Mouse (Mus musculus) MEL (cell line): ENCODE measurements around the gene Bnip1. TPM values are rescaled to one million over a fixed set of nuclear protein-coding genes. Genes with fewer than 3 reads are reported as not detected.

ENCODE experiments used
- DNase-seq: peaks from one replicate; pipeline ENCODE4 v3.0.0; 2011; ENCODE audit warnings: low read depth, low spot score
- H3K27ac ChIP-seq: 2 replicates; pipeline ENCODE4 v1.5.1; 2012; ENCODE audit warnings: low read depth, mild to moderate bottlenecking, control low read depth, low read length, moderate library complexity; ENCODE audit not compliant: control insufficient read depth
- H3K27me3 ChIP-seq, 2 experiments: fragments of 150-350 bp in 1 of 2; sonication (generic) in 1 of 2; 2 replicates each; pipeline ENCODE4 v1.6.1; 2012; ENCODE audit warnings: low read length in 2 of 2, mild to moderate bottlenecking in 2 of 2, improper control_type of control experiment in 1 of 2, moderate library complexity in 1 of 2; ENCODE audit not compliant: insufficient read depth in 2 of 2, control insufficient read depth in 1 of 2
- H3K36me3 ChIP-seq, 2 experiments: 2 replicates each; pipeline ENCODE4 v1.6.1; 2012 to 2014; ENCODE audit warnings: low read length in 2 of 2, improper control_type of control experiment in 1 of 2, inconsistent platforms in 1 of 2, mild to moderate bottlenecking in 1 of 2; ENCODE audit not compliant: insufficient read depth in 2 of 2, control insufficient read depth in 1 of 2
- H3K4me1 ChIP-seq, 2 experiments: fragments of 150-350 bp in 1 of 2; sonication (generic) in 1 of 2; 2 replicates each; pipeline ENCODE4 v1.6.1; 2012; ENCODE audit warnings: low read length in 2 of 2, improper control_type of control experiment in 1 of 2, mild to moderate bottlenecking in 1 of 2; ENCODE audit not compliant: insufficient read depth in 2 of 2, control insufficient read depth in 1 of 2
- H3K4me3 ChIP-seq, 2 experiments: fragments of 150-350 bp in 1 of 2; sonication (generic) in 1 of 2; 2 replicates each; pipeline ENCODE4 v1.5.1; 2012; ENCODE audit warnings: low read depth in 2 of 2, low read length in 2 of 2, mild to moderate bottlenecking in 2 of 2, moderate library complexity in 2 of 2, control low read depth in 1 of 2, improper control_type of control experiment in 1 of 2; ENCODE audit not compliant: control insufficient read depth in 1 of 2, insufficient read depth in 1 of 2
- H3K79me2 ChIP-seq: 2 replicates; pipeline ENCODE4 v1.6.1; 2012; ENCODE audit warnings: mild to moderate bottlenecking, low read length, moderate library complexity; ENCODE audit not compliant: control insufficient read depth, poor library complexity, insufficient read depth
- H3K9ac ChIP-seq: 2 replicates; pipeline ENCODE4 v1.6.1; 2012; ENCODE audit warnings: low read depth, mild to moderate bottlenecking, control low read depth, low read length, moderate library complexity; ENCODE audit not compliant: control insufficient read depth, poor library complexity, severe bottlenecking
- H3K9me3 ChIP-seq: fragments of 150-350 bp; sonication (generic); replicated peaks from 2 replicates; pipeline ENCODE4 v1.6.1; 2012; ENCODE audit warnings: mild to moderate bottlenecking, low read length, improper control_type of control experiment, moderate library complexity; ENCODE audit not compliant: insufficient read depth
- CHD2 ChIP-seq: IDR thresholded peaks from 2 replicates; pipeline ENCODE4 v1.6.1; 2011; ENCODE audit warnings: low read length, improper control_type of control experiment
- CTCF ChIP-seq, 3 experiments: IDR thresholded peaks in 2 of 3; conservative IDR thresholded peaks in 1 of 3; 2 replicates each; pipeline ENCODE4 v1.5.1; 2011 to 2012; ENCODE audit warnings: low read length in 3 of 3, low read depth in 2 of 3, mild to moderate bottlenecking in 2 of 3, improper control_type of control experiment in 1 of 3, inconsistent platforms in 1 of 3, mixed read lengths in 1 of 3, moderate library complexity in 1 of 3; ENCODE audit not compliant: control insufficient read depth in 1 of 3, insufficient read depth in 1 of 3, poor library complexity in 1 of 3, severe bottlenecking in 1 of 3
- E2F4 ChIP-seq: IDR thresholded peaks from 2 replicates; pipeline ENCODE4 v1.6.1; 2011; ENCODE audit warnings: low read depth, low read length, improper control_type of control experiment, borderline replicate concordance
- EP300 ChIP-seq, 2 experiments: IDR thresholded peaks; 2 replicates each; pipeline ENCODE4 v1.6.1; 2011; ENCODE audit warnings: improper control_type of control experiment in 2 of 2, low read length in 2 of 2, low read depth in 1 of 2, mild to moderate bottlenecking in 1 of 2
- ETS1 ChIP-seq: IDR thresholded peaks from 2 replicates; pipeline ENCODE4 v1.6.1; 2012; ENCODE audit warnings: low read depth, mild to moderate bottlenecking, inconsistent platforms, low read length, improper control_type of control experiment, moderate library complexity
- KAT2A ChIP-seq: conservative IDR thresholded peaks from 2 replicates; pipeline ENCODE4 v1.6.1; 2012; ENCODE audit warnings: low read depth, low read length, improper control_type of control experiment, inconsistent platforms
- MAZ ChIP-seq: IDR thresholded peaks from 2 replicates; pipeline ENCODE4 v1.6.1; 2012; ENCODE audit warnings: low read depth, mild to moderate bottlenecking, inconsistent platforms, low read length, improper control_type of control experiment
- MYB ChIP-seq: IDR thresholded peaks from 2 replicates; pipeline ENCODE4 v1.6.1; 2011; ENCODE audit warnings: mild to moderate bottlenecking, low read depth, low read length, improper control_type of control experiment
- MYC ChIP-seq: IDR thresholded peaks from 2 replicates; pipeline ENCODE4 v1.6.1; 2011; ENCODE audit warnings: low read depth, mild to moderate bottlenecking, low read length, improper control_type of control experiment, moderate library complexity
- NELFE ChIP-seq: IDR thresholded peaks from 2 replicates; pipeline ENCODE4 v1.6.1; 2011; ENCODE audit warnings: low read depth, low read length, improper control_type of control experiment
- NRF1 ChIP-seq: IDR thresholded peaks from 2 replicates; pipeline ENCODE4 v1.6.1; 2014; ENCODE audit warnings: low read depth, mild to moderate bottlenecking, inconsistent platforms, low read length, improper control_type of control experiment, moderate library complexity; ENCODE audit not compliant: poor library complexity, insufficient read depth, severe bottlenecking
- POLR2A ChIP-seq, 2 experiments: IDR thresholded peaks; 2 replicates each; pipeline ENCODE4 v1.6.1; 2011 to 2012; ENCODE audit warnings: low read length in 2 of 2, mild to moderate bottlenecking in 2 of 2, control low read depth in 1 of 2, improper control_type of control experiment in 1 of 2, low read depth in 1 of 2, moderate library complexity in 1 of 2; ENCODE audit not compliant: control insufficient read depth in 1 of 2, insufficient read depth in 1 of 2, poor library complexity in 1 of 2
- SMC3 ChIP-seq: IDR thresholded peaks from 2 replicates; pipeline ENCODE4 v1.6.1; 2011; ENCODE audit warnings: low read depth, low read length, improper control_type of control experiment
- TAL1 ChIP-seq: IDR thresholded peaks from 2 replicates; pipeline ENCODE4 v1.6.1; 2012; ENCODE audit warnings: mild to moderate bottlenecking, inconsistent platforms, low read length, moderate library complexity, mixed read lengths
- TBP ChIP-seq: IDR thresholded peaks from 2 replicates; pipeline ENCODE4 v1.8.0; 2011; ENCODE audit warnings: low read depth, low read length, improper control_type of control experiment
- ZMIZ1 ChIP-seq: IDR thresholded peaks from 2 replicates; pipeline ENCODE4 v1.6.1; 2012; ENCODE audit warnings: low read depth, mild to moderate bottlenecking, inconsistent platforms, low read length, improper control_type of control experiment, moderate library complexity
- ZNF384 ChIP-seq: IDR thresholded peaks from 2 replicates; pipeline ENCODE4 v1.6.1; 2012; ENCODE audit warnings: low read depth, mild to moderate bottlenecking, inconsistent platforms, low read length, improper control_type of control experiment
- polyA plus RNA-seq, 2 experiments: library from polyadenylated mRNA; stranded (reverse) in 1 of 2; unstranded in 1 of 2; fragments of >175 nt in 1 of 2; fragments of >200 nt in 1 of 2; gene quantifications; 2 replicates each; pipeline versions ENCODE4 v1.2.1 to v1.2.4; 2012; ENCODE audit warnings: low replicate concordance in 2 of 2, low read depth in 1 of 2; ENCODE audit not compliant: insufficient read length in 2 of 2, insufficient read depth in 1 of 2, missing spikeins in 1 of 2
- total RNA-seq: library from RNA; depleted of rRNA; stranded (reverse); fragments of 300-350 nt; gene quantifications from 2 replicates; pipeline ENCODE4 v1.2.3, GENCODE M21; 2012

Bnip1 gene
- total and polyA plus RNA-seq, 3 experiments = 44.1 to 44.2 TPM; not detected in 1

DNA sequence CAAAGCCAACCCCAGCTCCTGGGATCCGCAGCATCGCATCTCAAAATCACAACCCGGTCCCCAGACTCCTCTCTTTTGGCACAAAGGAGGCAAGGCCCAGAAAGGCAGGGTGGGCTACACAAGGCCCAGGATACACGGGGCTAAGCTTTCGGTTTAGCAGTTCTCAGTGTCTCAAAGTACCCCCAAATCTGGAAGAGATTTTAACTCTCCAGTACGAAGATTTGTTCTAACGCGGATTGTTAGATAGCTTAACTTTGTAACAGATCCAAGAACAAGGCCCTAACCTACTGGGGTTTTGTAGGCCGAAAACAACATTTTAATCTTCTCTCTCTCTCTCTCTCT is 59.5 kb downstream of the Bnip1 start:
- no peak overlapping the region for H3K9ac ChIP-seq
- TF ChIP-seq MAZ = no peak
- no peak for TF ChIP-seq KAT2A
- TF ChIP-seq NELFE = no peak
- TF ChIP-seq SMC3 = no peak
- TF ChIP-seq ZMIZ1 = no peak
- no peak for TF ChIP-seq E2F4
- no peak for TF ChIP-seq ZNF384
- TF ChIP-seq CHD2 = no peak
- no peak for TF ChIP-seq ETS1
- TF ChIP-seq MYC = no peak
- TF ChIP-seq POLR2A (IDR thresholded peaks at IDR 0.05; ENCODE audit: control insufficient read depth in 1 of 2, insufficient read depth in 1 of 2, low read depth in 1 of 2, low read length in 2 of 2, poor library complexity in 1 of 2) = no peak
- TF ChIP-seq TAL1 = no peak
- no peak for TF ChIP-seq MYB
- H3K27me3 ChIP-seq = peaks cover 0 to 3% of the 10 kb centered on the region in 2 experiments; a peak in 1 of 4 replicates
- no peak for DNase-seq
- no peaks in the 10 kb centered on the region for H3K9me3 ChIP-seq
- no peaks in the 10 kb centered on the region for H3K79me2 ChIP-seq
- H3K27ac ChIP-seq = no peak overlapping the region
- H3K4me1 ChIP-seq = no peaks in the 10 kb centered on the region
- H3K4me3 ChIP-seq = no peak overlapping the region
- no peaks in the 10 kb centered on the region for H3K36me3 ChIP-seq

GRCm38 (mm10) chr17:26840922-26841731 is 60.3 kb downstream of the Bnip1 start:
- Histone ChIP-seq H3K36me3 (no peaks in the 10 kb centered on the region), H3K27ac (no peak overlapping the region), H3K27me3 (peaks cover 0 to 4% of the 10 kb centered on the region in 2 experiments; a peak in 1 of 4 replicates), H3K4me3 (no peak overlapping the region), H3K4me1 (no peaks in the 10 kb centered on the region), H3K9me3 (no peaks in the 10 kb centered on the region), H3K79me2 (no peaks in the 10 kb centered on the region), H3K9ac (no peak overlapping the region)
- no peak for DNase-seq
- TF ChIP-seq CTCF (IDR thresholded peaks at IDR 0.05 in 2 of 3, conservative IDR thresholded peaks at IDR 0.05 in 1 of 3; ENCODE audit: control insufficient read depth in 1 of 3, insufficient read depth in 1 of 3, low read depth in 2 of 3, low read length in 3 of 3, poor library complexity in 1 of 3, severe bottlenecking in 1 of 3) = no peak

- no peak overlapping the region for H3K4me3 ChIP-seq
- DNase-seq = no peak
- no peaks in the 10 kb centered on the region for H3K36me3 ChIP-seq
- peaks cover 0 to 4% of the 10 kb centered on the region in 2 experiments; a peak in 1 of 4 replicates for H3K27me3 ChIP-seq
- H3K4me1 ChIP-seq = no peaks in the 10 kb centered on the region
- H3K27ac ChIP-seq = no peak overlapping the region
- no peak overlapping the region for H3K9ac ChIP-seq
- no peaks in the 10 kb centered on the region for H3K9me3 ChIP-seq
- no peak for TF ChIP-seq MAZ
- no peak for TF ChIP-seq POLR2A (IDR thresholded peaks at IDR 0.05; ENCODE audit: control insufficient read depth in 1 of 2, insufficient read depth in 1 of 2, low read depth in 1 of 2, low read length in 2 of 2, poor library complexity in 1 of 2)
- TF ChIP-seq NRF1 = no peak
- TF ChIP-seq TBP = no peak
- TF ChIP-seq ETS1 = no peak
- TF ChIP-seq EP300 (IDR thresholded peaks at IDR 0.05; ENCODE audit: low read depth in 1 of 2, low read length in 2 of 2) = no peak
- H3K79me2 ChIP-seq = no peaks in the 10 kb centered on the region
Observed at GRCm38 (mm10) chr17:26841981-26842380, 61.1 kb downstream of the Bnip1 start.
